Mouse (Mus musculus) stomach, postnatal 0 days (tissue): Measurements from ENCODE around the gene Camk2n1.

Experiments used
- CTCF ChIP-seq: IDR thresholded peaks from 2 replicates; pipeline ENCODE4 v1.5.1; 2016; ENCODE audit warnings: antibody characterized with exemption, low read depth, mild to moderate bottlenecking, moderate library complexity
- EP300 ChIP-seq: optimal IDR thresholded peaks from 2 replicates; pipeline ENCODE3; 2016; ENCODE audit warnings: antibody characterized with exemption

DNA sequence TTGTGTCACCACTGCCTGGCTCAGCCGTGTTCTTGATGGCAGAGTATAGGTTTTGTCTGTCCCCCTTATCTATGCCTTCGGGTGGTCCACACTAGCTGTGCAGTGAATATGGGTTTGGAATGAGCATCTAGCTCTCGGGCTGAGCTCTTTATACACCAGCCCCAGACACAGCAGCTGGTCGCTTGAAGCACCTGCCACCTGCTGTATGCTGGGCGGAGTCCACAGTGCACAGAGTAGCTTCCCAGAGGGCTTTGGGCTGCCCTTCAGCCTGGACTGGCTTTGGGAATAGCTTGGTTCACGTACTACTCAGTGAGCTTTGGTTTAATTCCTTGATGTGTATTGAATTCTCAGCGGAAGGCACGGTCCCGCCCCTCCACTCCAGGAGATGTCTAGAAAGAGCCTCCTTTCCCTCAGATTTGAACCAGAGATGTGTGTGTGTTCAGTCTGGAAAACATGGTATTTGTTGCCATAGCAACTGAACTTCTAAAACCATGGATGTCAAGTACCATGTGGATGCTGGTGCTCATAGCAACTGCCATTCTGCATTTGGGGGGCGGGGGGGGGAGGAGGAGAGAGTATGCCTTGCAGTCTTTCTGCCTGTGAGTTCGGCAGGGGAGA is 35.7 kb upstream of the Camk2n1 start:
- TF ChIP-seq CTCF = no peak
- TF ChIP-seq EP300 = no peak
